Mouse (Mus musculus) spleen, embryonic (tissue): ENCODE results near the gene Kat6b.
"Not testable (repeated sequence)": the region's sequence is repeated elsewhere in the genome, so short reads cannot be mapped to it uniquely, and the experiment has no call there.

Source experiments
- CTCF ChIA-PET: fragments of 350-600 bp; sonication (Branson Sonifier 250); formaldehyde crosslinking; loops from one replicate; lab custom pipeline; 2022; lab: Charles Lee

The Kat6b gene

GRCm38 (mm10) chr14:21481231-21481630 lies at the start of gene Kat6b:
TSS of gene Kat6b (plus strand) at chr14:21481434.
- CTCF ChIA-PET = no interaction called here

GRCm38 (mm10) chr14:21433415-21433814 lies 47.8 kb upstream of the Kat6b start:
- CTCF ChIA-PET = no interaction called here

GRCm38 (mm10) chr14:21433995-21434394 lies 47.2 kb upstream of the Kat6b start:
- CTCF ChIA-PET = no interaction called here

- CTCF ChIA-PET = no interaction called here
These were observed 46.5 kb upstream of the Kat6b start for GRCm38 (mm10) chr14:21434686-21435085.

GRCm38 (mm10) chr14:21439785-21440184 lies 41.4 kb upstream of the Kat6b start:
- CTCF ChIA-PET = no interaction called here

GRCm38 (mm10) chr14:21440526-21440925 lies 40.7 kb upstream of the Kat6b start:
- CTCF ChIA-PET = no interaction called here

GRCm38 (mm10) chr14:21441772-21442533 lies 39.3 kb upstream of the Kat6b start:
- CTCF ChIA-PET = no interaction called here

GRCm38 (mm10) chr14:21452581-21452980 lies 28.7 kb upstream of the Kat6b start:
- CTCF ChIA-PET = no interaction called here

GRCm38 (mm10) chr14:21453896-21454295 lies 27.3 kb upstream of the Kat6b start:
- CTCF ChIA-PET = no interaction called here

GRCm38 (mm10) chr14:21455654-21456350 lies 25.4 kb upstream of the Kat6b start:
- CTCF ChIA-PET = no interaction called here

- CTCF ChIA-PET = no interaction called here
These were observed 24.7 kb upstream of the Kat6b start for GRCm38 (mm10) chr14:21456526-21456925.

GRCm38 (mm10) chr14:21457876-21458275 lies 23.4 kb upstream of the Kat6b start:
- CTCF ChIA-PET = no interaction called here

- CTCF ChIA-PET = no interaction called here
These were observed 22.5 kb upstream of the Kat6b start for GRCm38 (mm10) chr14:21458696-21459095.

GRCm38 (mm10) chr14:21459163-21459562 lies 22.1 kb upstream of the Kat6b start:
- CTCF ChIA-PET = no interaction called here

- CTCF ChIA-PET = no interaction called here
These were observed 18.8 kb upstream of the Kat6b start for GRCm38 (mm10) chr14:21462398-21462797.

- CTCF ChIA-PET = no interaction called here
These were observed 18.0 kb upstream of the Kat6b start for GRCm38 (mm10) chr14:21463117-21463712.

GRCm38 (mm10) chr14:21470386-21470785 lies 10.8 kb upstream of the Kat6b start:
- CTCF ChIA-PET = no interaction called here

- CTCF ChIA-PET = no interaction called here
These were observed 9.3 kb upstream of the Kat6b start for GRCm38 (mm10) chr14:21471975-21472374.

- CTCF ChIA-PET = not testable (repeated sequence)
These were observed 6.6 kb upstream of the Kat6b start for GRCm38 (mm10) chr14:21474593-21475132.

- CTCF ChIA-PET = interaction anchor here (0.7 kb wide), 1 partner anchor 80 kb away, joined by 21 read pairs; no protein-coding TSS in a partner anchor
These were observed 4.1 kb upstream of the Kat6b start for GRCm38 (mm10) chr14:21477181-21477580.

GRCm38 (mm10) chr14:21479566-21479965 lies 1.7 kb upstream of the Kat6b start:
- CTCF ChIA-PET = no interaction called here

- CTCF ChIA-PET = no interaction called here
These were observed 1.0 kb upstream of the Kat6b start for GRCm38 (mm10) chr14:21480191-21480590.
